Mouse (Mus musculus) ES-Bruce4 (cell line): ENCODE results near the gene Nek1. TPM values are rescaled to one million over a fixed set of nuclear protein-coding genes. Genes with fewer than 3 reads are reported as not detected.
A peak's percentile ranks its signal among the peaks of the same experiment; 100 is the strongest.

ENCODE experiments used
- H3K27ac ChIP-seq: 2 replicates; pipeline ENCODE4 v1.5.1; 2012; ENCODE audit warnings: low read length, inconsistent platforms; ENCODE audit not compliant: insufficient read depth
- H3K27me3 ChIP-seq: 2 replicates; pipeline ENCODE4 v1.6.1; 2012; ENCODE audit warnings: mild to moderate bottlenecking, low read length, inconsistent platforms; ENCODE audit not compliant: control insufficient read depth, poor library complexity, insufficient read depth, severe bottlenecking
- H3K36me3 ChIP-seq: 2 replicates; pipeline ENCODE4 v1.6.1; 2012; ENCODE audit warnings: inconsistent platforms, mild to moderate bottlenecking, low read length, moderate library complexity; ENCODE audit not compliant: control insufficient read depth, poor library complexity, insufficient read depth, severe bottlenecking
- H3K4me1 ChIP-seq: one replicate; pipeline ENCODE4 v1.8.1; 2011; ENCODE audit warnings: low read length; ENCODE audit not compliant: control insufficient read depth, insufficient read depth
- H3K4me3 ChIP-seq: 2 replicates; pipeline ENCODE4 v1.5.1; 2011; ENCODE audit warnings: low read depth, mild to moderate bottlenecking, low read length
- H3K9ac ChIP-seq: 2 replicates; pipeline ENCODE4 v1.6.1; 2012; ENCODE audit warnings: low read depth, mild to moderate bottlenecking, inconsistent platforms; ENCODE audit not compliant: poor library complexity, severe bottlenecking
- H3K9me3 ChIP-seq: replicated peaks from 2 replicates; pipeline ENCODE4 v1.6.1; 2012; ENCODE audit warnings: mild to moderate bottlenecking, low read length, inconsistent platforms; ENCODE audit not compliant: control insufficient read depth, poor library complexity, insufficient read depth, severe bottlenecking
- CTCF ChIP-seq: IDR thresholded peaks from one replicate; pipeline ENCODE4 v1.8.1; 2011; ENCODE audit warnings: low read depth, low read length
- EP300 ChIP-seq: IDR thresholded peaks from 2 replicates; pipeline ENCODE4 v1.6.1; 2011; ENCODE audit warnings: low read depth, low read length; ENCODE audit not compliant: insufficient read depth
- POLR2A ChIP-seq: IDR thresholded peaks from one replicate; pipeline ENCODE4 v1.8.1; 2011; ENCODE audit warnings: low read length; ENCODE audit not compliant: insufficient read depth
- polyA plus RNA-seq: library from polyadenylated mRNA; stranded (reverse); fragments of >200 nt; gene quantifications from 2 replicates; pipeline ENCODE4 v1.2.4, GENCODE M21; 2011; ENCODE audit warnings: low read depth; ENCODE audit not compliant: missing spikeins, insufficient read depth, insufficient read length

The Nek1 gene
- polyA plus RNA-seq, 1 experiment = 33.5 TPM

GRCm38 (mm10) chr8:61056997-61057396 is 64.0 kb downstream of the Nek1 start:
- H3K27ac ChIP-seq = no peak overlapping the region

DNA sequence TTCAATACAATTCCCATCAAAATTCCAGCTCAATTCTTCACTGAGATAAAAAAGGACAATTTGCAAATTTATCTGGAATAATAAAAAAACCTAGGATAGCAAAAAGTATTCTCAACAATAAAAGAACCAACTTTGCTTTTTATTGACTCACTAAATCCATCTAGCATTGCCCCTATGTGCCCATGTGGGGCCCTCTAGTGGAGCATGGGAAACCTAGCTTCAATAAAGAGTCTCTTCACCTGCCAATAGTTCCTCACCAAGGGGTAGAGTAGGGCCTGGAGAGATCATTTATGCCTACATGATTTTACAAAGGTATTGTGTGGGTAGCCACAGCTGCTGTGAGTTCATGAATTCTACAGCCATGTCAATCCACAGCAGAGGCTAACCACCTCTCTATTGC is 66.1 kb downstream of the Nek1 start:
- H3K4me3 ChIP-seq = no peak overlapping the region
- no peak overlapping the region for H3K9ac ChIP-seq
- no peaks in the 10 kb centered on the region for H3K27me3 ChIP-seq
- no peaks in the 10 kb centered on the region for H3K4me1 ChIP-seq
- no peak for TF ChIP-seq EP300
- peak; percentile 1 for TF ChIP-seq CTCF
- no peak for TF ChIP-seq POLR2A
- H3K27ac ChIP-seq = no peak overlapping the region
- no peaks in the 10 kb centered on the region; the same call in 1 of the 2 replicates for H3K36me3 ChIP-seq
- H3K9me3 ChIP-seq = no peaks in the 10 kb centered on the region

More at GRCm38 (mm10) chr8:61056997-61057396, 64.0 kb downstream of the Nek1 start:
- TF ChIP-seq POLR2A (no peak), CTCF (no peak), EP300 (no peak)
- Histone ChIP-seq H3K36me3 (no peaks in the 10 kb centered on the region; the same call in 1 of the 2 replicates), H3K4me1 (no peaks in the 10 kb centered on the region), H3K9ac (no peak overlapping the region), H3K4me3 (no peak overlapping the region), H3K9me3 (no peaks in the 10 kb centered on the region), H3K27me3 (no peaks in the 10 kb centered on the region)

DNA sequence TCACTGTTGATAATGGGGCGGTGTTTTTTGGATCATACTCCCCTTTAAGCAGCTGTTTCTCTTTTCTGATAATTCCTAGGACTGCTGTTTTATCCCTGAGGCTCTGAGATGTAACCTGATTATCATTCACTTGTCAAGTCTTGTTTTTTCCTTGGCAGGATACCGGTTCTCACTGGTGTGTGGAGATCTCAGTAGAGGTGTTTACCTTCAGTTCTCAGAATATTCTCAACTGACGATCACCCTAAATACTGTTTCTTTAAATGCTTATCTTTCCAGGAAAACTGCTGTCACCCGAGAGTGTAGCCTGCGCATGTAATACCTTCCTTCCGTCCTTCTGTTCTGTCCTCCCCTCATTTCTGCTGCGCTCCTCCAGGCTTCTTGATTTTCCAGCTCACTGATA is 67.4 kb downstream of the Nek1 start:
- H3K27ac ChIP-seq = no peak overlapping the region
- H3K4me3 ChIP-seq = no peak overlapping the region
- no peaks in the 10 kb centered on the region for H3K9me3 ChIP-seq
- H3K36me3 ChIP-seq = no peaks in the 10 kb centered on the region; the same call in 1 of the 2 replicates
- H3K9ac ChIP-seq = no peak overlapping the region
- H3K4me1 ChIP-seq = no peaks in the 10 kb centered on the region
- TF ChIP-seq CTCF = no peak
- TF ChIP-seq EP300 = no peak
- no peak for TF ChIP-seq POLR2A
- no peaks in the 10 kb centered on the region for H3K27me3 ChIP-seq

- Histone ChIP-seq H3K9ac (no peak overlapping the region), H3K27me3 (no peaks in the 10 kb centered on the region), H3K36me3 (0 out of 2 replicates have a peak, but pooled peaks cover 2% of the 10 kb centered on the region), H3K9me3 (no peaks in the 10 kb centered on the region), H3K4me3 (no peak overlapping the region), H3K27ac (no peak overlapping the region), H3K4me1 (no peaks in the 10 kb centered on the region)
- TF ChIP-seq EP300 = no peak
- no peak for TF ChIP-seq CTCF
- TF ChIP-seq POLR2A = no peak
These were observed 82.1 kb downstream of the Nek1 start for GRCm38 (mm10) chr8:61075059-61075458.

DNA sequence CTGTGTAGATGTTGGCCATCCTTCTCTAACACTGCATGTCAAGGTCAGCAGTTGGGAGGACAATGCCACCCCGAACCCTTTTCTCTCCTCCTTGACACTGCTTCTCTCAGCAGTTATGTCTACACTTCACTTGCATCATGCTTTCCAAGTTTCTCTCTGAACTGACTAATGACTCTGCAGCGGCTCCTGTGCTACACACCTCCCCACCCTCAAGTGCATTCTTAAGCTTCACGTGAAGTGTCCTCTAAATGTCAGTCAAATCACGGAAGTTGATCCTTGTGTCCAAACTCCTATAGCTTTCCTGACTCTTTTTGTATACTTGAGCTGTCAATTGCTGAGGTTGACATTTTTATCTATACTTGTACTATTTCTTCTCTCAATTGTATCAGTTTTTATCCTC is 117.5 kb downstream of the Nek1 start:
- no peak overlapping the region for H3K27ac ChIP-seq
- no peaks in the 10 kb centered on the region for H3K27me3 ChIP-seq
- TF ChIP-seq EP300 (no peak), POLR2A (no peak), CTCF (no peak)
- H3K4me3 ChIP-seq = no peak overlapping the region
- no peaks in the 10 kb centered on the region for H3K4me1 ChIP-seq
- no peak overlapping the region for H3K9ac ChIP-seq
- no peaks in the 10 kb centered on the region for H3K36me3 ChIP-seq
- no peaks in the 10 kb centered on the region for H3K9me3 ChIP-seq

DNA sequence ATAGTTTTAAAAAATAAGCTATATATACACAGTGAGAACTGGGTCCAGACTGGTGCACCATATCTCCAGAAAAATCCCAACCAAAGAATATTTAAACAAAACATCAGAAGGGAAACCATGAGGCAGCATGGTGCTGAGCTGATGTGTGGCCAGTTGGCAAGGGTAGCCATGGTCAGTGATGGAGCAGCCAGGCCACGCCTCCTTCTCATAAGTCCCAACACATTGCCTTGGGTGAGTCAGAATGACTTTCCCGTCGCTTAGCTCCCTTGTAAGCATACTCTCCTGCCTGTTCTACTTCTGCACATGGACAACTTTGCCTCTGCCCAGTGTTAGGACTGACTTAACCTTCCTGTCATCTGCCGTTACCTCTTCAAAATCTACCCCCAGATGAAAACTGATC is 118.9 kb downstream of the Nek1 start:
- H3K27ac ChIP-seq = no peak overlapping the region
- no peak overlapping the region for H3K4me3 ChIP-seq
- H3K9me3 ChIP-seq = no peaks in the 10 kb centered on the region
- no peaks in the 10 kb centered on the region for H3K4me1 ChIP-seq
- TF ChIP-seq CTCF = no peak
- no peak for TF ChIP-seq POLR2A
- TF ChIP-seq EP300 = no peak
- no peaks in the 10 kb centered on the region for H3K27me3 ChIP-seq
- no peak overlapping the region for H3K9ac ChIP-seq
- no peaks in the 10 kb centered on the region for H3K36me3 ChIP-seq
